Mouse (Mus musculus): ENCODE measurements around the gene Traf3ip1.

- TF ChIP-seq CTCF (IDR thresholded peaks at IDR 0.05; ENCODE audit: borderline replicate concordance, insufficient read depth, low read length) (no peak), POLR2A (IDR thresholded peaks at IDR 0.05; ENCODE audit: low read depth, low read length) (no peak)
These were observed 10.5 kb upstream of the Traf3ip1 start for GRCm38 (mm10) chr1:91484011-91484346.
